Mouse (Mus musculus): ENCODE data around the gene Ccer1.
A peak's percentile ranks its signal among the peaks of the same experiment; 100 is the strongest.
"Not testable (repeated sequence)": the region's sequence is repeated elsewhere in the genome, so short reads cannot be mapped to it uniquely, and the experiment has no call there.

The Ccer1 gene

GRCm38 (mm10) chr10:97692913-97693312 lies at the start of gene Ccer1:
Gene Ccer1 (plus strand): TSS chr10:97693059.
- no peak for DNase-seq (ENCODE audit: low spot score)

GRCm38 (mm10) chr10:97643768-97644167 lies 49.1 kb upstream of the Ccer1 start, which contains the start of gene Epyc:
Gene Epyc (plus strand): TSS chr10:97644068.
- DNase-seq (ENCODE audit: low spot score) = no peak

GRCm38 (mm10) chr10:97650334-97650733 lies 42.5 kb upstream of the Ccer1 start:
- no peak for DNase-seq (ENCODE audit: low spot score)

GRCm38 (mm10) chr10:97659489-97659888 lies 33.4 kb upstream of the Ccer1 start:
- no peak for DNase-seq (ENCODE audit: low spot score)

GRCm38 (mm10) chr10:97668656-97669055 lies 24.2 kb upstream of the Ccer1 start:
- DNase-seq (ENCODE audit: low spot score) = no peak

- peak; percentile 27 for DNase-seq (ENCODE audit: low spot score)
These were observed 22.7 kb upstream of the Ccer1 start for GRCm38 (mm10) chr10:97670202-97670601.

- DNase-seq (ENCODE audit: low spot score) = no peak
These were observed 19.6 kb upstream of the Ccer1 start for GRCm38 (mm10) chr10:97673239-97673638.

GRCm38 (mm10) chr10:97682981-97683380 lies 9.9 kb upstream of the Ccer1 start:
- no peak for DNase-seq (ENCODE audit: low spot score)

GRCm38 (mm10) chr10:97687198-97687597 lies 5.7 kb upstream of the Ccer1 start:
- DNase-seq (ENCODE audit: low spot score) = no peak

GRCm38 (mm10) chr10:97689425-97689824 lies 3.4 kb upstream of the Ccer1 start:
- peak; percentile 39 for DNase-seq (ENCODE audit: low spot score)

GRCm38 (mm10) chr10:97693398-97694135 lies 708 bp downstream of the Ccer1 start:
- no peak for DNase-seq (ENCODE audit: low spot score)

GRCm38 (mm10) chr10:97702321-97702720 lies 9.5 kb downstream of the Ccer1 start:
- DNase-seq (ENCODE audit: low spot score) = no peak

- DNase-seq (ENCODE audit: low spot score) = peak; percentile 79
These were observed 11.7 kb downstream of the Ccer1 start for GRCm38 (mm10) chr10:97704562-97704961.

- peak; percentile 86 for DNase-seq (ENCODE audit: low spot score)
These were observed 19.8 kb downstream of the Ccer1 start for GRCm38 (mm10) chr10:97712687-97713086.

- DNase-seq (ENCODE audit: low spot score) = no peak
These were observed 21.7 kb downstream of the Ccer1 start for GRCm38 (mm10) chr10:97714584-97714983.

- no peak for DNase-seq (ENCODE audit: low spot score)
These were observed 22.5 kb downstream of the Ccer1 start for GRCm38 (mm10) chr10:97715289-97715906.

GRCm38 (mm10) chr10:97717233-97717632 lies 24.4 kb downstream of the Ccer1 start:
- DNase-seq (ENCODE audit: low spot score) = no peak

- no peak for DNase-seq (ENCODE audit: low spot score)
These were observed 25.2 kb downstream of the Ccer1 start for GRCm38 (mm10) chr10:97718021-97718420.

- no peak for DNase-seq (ENCODE audit: low spot score)
These were observed 27.8 kb downstream of the Ccer1 start for GRCm38 (mm10) chr10:97720625-97721024.

- DNase-seq (ENCODE audit: low spot score) = no peak
These were observed 29.9 kb downstream of the Ccer1 start for GRCm38 (mm10) chr10:97722709-97723108.

- no peak for DNase-seq (ENCODE audit: low spot score)
These were observed 33.1 kb downstream of the Ccer1 start for GRCm38 (mm10) chr10:97725929-97726328.

- not testable (repeated sequence) for DNase-seq (ENCODE audit: low spot score)
These were observed 33.8 kb downstream of the Ccer1 start, which contains the start of gene C030005K15Rik for GRCm38 (mm10) chr10:97726655-97727054. Gene C030005K15Rik (minus strand): TSS chr10:97726755.
